Mouse (Mus musculus) forebrain, postnatal 0 days (tissue): Measurements from ENCODE around the gene Rabepk. TPM values are rescaled to one million over a fixed set of nuclear protein-coding genes. Genes with fewer than 3 reads are reported as not detected.
"Not testable (repeated sequence)": the region's sequence is repeated elsewhere in the genome, so short reads cannot be mapped to it uniquely, and the experiment has no call there.

Experiments
- ATAC-seq: fragments of 200-750 bp; cut with Nextera tagmentation; 2 replicates; pipeline ENCODE4 v1.8.0; 2017; ENCODE audit warnings: mild to moderate bottlenecking, moderate library complexity
- DNase-seq: peaks from one replicate; pipeline ENCODE4 v3.0.0-alpha.2; 2015
- H3K27ac ChIP-seq: fragments of 300-500 bp; sonication (generic); 2 replicates; pipeline ENCODE4 v1.5.1; 2014; ENCODE audit warnings: low read depth, mild to moderate bottlenecking, antibody characterized with exemption, low read length, moderate library complexity, mixed read lengths
- H3K27me3 ChIP-seq: fragments of 300-500 bp; sonication (generic); 2 replicates; pipeline ENCODE4 v1.6.1; 2014; ENCODE audit warnings: mild to moderate bottlenecking, low read length, mixed read lengths; ENCODE audit not compliant: insufficient read depth
- H3K36me3 ChIP-seq: fragments of 300-500 bp; sonication (generic); 2 replicates; pipeline ENCODE4 v1.6.1; 2014; ENCODE audit warnings: mild to moderate bottlenecking, moderate library complexity; ENCODE audit not compliant: insufficient read depth
- H3K4me1 ChIP-seq: fragments of 300-500 bp; sonication (generic); 2 replicates; pipeline ENCODE4 v1.6.1; 2014; ENCODE audit warnings: antibody characterized with exemption; ENCODE audit not compliant: insufficient read depth
- H3K4me2 ChIP-seq: fragments of 300-500 bp; sonication (generic); 2 replicates; pipeline ENCODE4 v1.6.1; 2014; ENCODE audit warnings: low read depth, mild to moderate bottlenecking, moderate library complexity
- H3K4me3 ChIP-seq: fragments of 300-500 bp; sonication (generic); 2 replicates; pipeline ENCODE4 v1.5.1; 2014; ENCODE audit warnings: low read depth, low read length, mixed read lengths
- H3K9ac ChIP-seq: fragments of 300-500 bp; sonication (generic); 2 replicates; pipeline ENCODE4 v1.6.1; 2014; ENCODE audit warnings: mild to moderate bottlenecking
- H3K9me3 ChIP-seq: fragments of 300-500 bp; sonication (generic); 2 replicates; pipeline ENCODE4 v1.6.1; 2016; ENCODE audit warnings: low read length
- CTCF ChIP-seq: sonication (generic); IDR thresholded peaks from 2 replicates; pipeline ENCODE4 v1.5.1; 2016; ENCODE audit warnings: antibody characterized with exemption, control low read depth, low read depth
- WGBS: fragments of 180-500 bp; shearing (Covaris S2); extraction: QIAGEN DNeasy Blood & Tissue Kit; methylation state at CpG from one replicate; pipeline ENCODE4 v1.1.7; 2014; 5-methylcytosine and 5-hydroxymethylcytosine counted together
- polyA plus RNA-seq: library from polyadenylated mRNA; unstranded; fragments of >200 nt; fragmentation: Nextera tagmentation; extraction: Ambion mirVana; gene quantifications from 2 replicates; pipeline ENCODE4 v1.2.1, GENCODE M21; 2015
- total RNA-seq: library from RNA; depleted of rRNA; stranded (reverse); fragments of >200 nt; gene quantifications from 2 replicates; pipeline ENCODE4 v1.2.3, GENCODE M21; 2014; rRNA removed

Rabepk gene
- 15.6 and 19.4 TPM in 2 replicates for total RNA-seq
- polyA plus RNA-seq: 26.1 and 27.3 TPM in 2 replicates

DNA sequence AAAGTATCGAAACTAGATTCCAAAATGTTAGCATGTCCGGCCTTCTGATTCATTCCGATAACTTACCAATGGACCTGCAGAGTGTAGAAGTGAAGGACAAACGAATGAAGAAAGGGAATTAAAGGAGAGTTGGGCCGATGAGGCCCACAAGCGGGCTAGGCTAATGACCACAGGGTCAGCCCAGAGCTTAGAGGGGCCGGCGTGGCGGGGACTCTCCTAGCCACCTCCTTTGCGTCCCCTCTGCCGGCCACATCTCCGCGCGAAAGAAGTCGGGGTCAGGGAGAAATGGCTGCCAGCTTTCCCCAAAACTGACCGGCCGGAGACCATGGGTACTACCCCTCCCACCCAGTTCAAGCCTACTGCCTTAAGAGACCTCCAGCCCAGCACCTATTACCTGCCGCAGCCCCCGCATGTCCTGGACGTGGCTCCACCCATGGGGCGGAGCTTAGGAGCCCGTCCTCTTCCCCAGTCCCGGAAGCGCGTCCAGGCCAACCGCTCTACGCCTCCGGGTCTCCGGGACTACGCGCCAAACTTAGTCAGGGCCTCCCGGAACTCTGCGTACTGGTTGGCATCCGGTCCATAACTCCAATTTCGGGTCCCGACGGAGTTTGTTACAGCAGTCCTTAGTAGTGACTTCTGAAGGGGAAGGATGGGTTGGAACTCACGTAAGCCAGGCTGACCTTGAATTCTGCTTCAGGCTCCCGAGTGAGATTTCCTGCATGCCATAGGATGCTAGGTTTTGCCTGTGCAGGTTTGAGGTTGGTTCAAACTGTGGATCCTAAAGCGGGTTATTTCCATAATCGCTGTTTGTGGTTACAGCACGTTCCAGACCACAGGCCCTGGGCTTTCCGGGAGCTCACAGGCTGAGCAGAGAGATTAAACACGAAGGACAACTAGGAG is at the start of gene Rabepk:
Gene Rabepk (minus strand): TSS at position 556 of the 900 bp plus-strand sequence.
- peak; percentile 38; the same call in 1 of the 2 replicates for ATAC-seq
- peak within 1 kb of the TSS; percentile 48 for H3K4me3 ChIP-seq
- WGBS: 5% methylated on average over 44 of the region's 44 CpGs

GRCm38 (mm10) chr2:34847702-34848101 is 48.0 kb upstream of the Rabepk start:
- Histone ChIP-seq H3K9ac (no peak overlapping the region), H3K27me3 (no peaks in the 10 kb centered on the region), H3K4me2 (no peak overlapping the region), H3K9me3 (no peaks in the 10 kb centered on the region), H3K4me1 (no peaks in the 10 kb centered on the region), H3K36me3 (peaks cover 28% of the 10 kb centered on the region), H3K27ac (no peak overlapping the region), H3K4me3 (no peak overlapping the region)
- TF ChIP-seq CTCF: no peak
- DNase-seq: no peak
- no peak for ATAC-seq
- WGBS: 95% methylated on average over 1 of the region's 1 CpGs

More for the DNA sequence above, at the start of gene Rabepk:
- H3K27me3 ChIP-seq: no peaks in the 10 kb centered on the region
- no peak for TF ChIP-seq CTCF
- peak within 1 kb of the TSS; percentile 54 for H3K9ac ChIP-seq
- no peak within 1 kb of the TSS for H3K27ac ChIP-seq
- H3K9me3 ChIP-seq: no peaks in the 10 kb centered on the region
- 0 out of 2 replicates have a peak, but pooled peaks cover 16% of the 10 kb centered on the region for H3K36me3 ChIP-seq
- peaks cover 13% of the 10 kb centered on the region; the same call in 1 of the 2 replicates for H3K4me1 ChIP-seq
- peak within 1 kb of the TSS; percentile 93 for H3K4me2 ChIP-seq
- peak; percentile 77 for DNase-seq

DNA sequence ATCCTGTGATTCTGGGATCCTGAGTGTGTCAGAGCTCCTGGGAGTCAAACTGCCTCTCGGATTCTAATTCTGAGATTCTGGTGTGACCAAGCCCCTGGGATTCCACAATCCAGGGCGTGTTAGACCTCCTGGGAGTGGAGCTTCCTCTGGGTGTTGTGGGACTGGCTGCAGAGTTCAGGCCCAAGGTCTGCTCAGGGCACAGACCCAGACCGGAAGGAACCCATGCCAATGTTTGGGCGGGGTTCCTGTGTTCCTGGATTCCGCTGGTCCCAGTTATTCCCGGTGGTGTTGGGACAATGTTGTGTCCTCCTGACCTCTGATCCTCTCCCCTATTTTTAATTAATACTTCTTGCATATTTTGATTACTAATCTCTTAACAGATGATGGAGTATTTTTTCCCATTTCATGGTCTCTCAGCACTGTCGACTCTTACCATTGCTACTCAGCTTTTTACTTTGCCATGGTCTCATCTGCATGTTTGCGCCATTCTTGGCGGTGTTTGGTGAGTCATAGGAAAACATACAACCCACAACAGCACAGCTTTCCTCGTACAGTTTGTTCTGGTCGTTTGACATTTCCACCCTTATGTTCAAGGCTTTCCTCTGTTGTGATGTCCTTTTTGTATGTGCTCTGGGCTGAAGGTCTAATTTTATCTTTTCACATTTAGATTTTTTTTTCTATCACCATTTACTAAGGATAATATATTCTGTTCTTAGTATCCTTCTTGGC is 43.7 kb upstream of the Rabepk start:
- Histone ChIP-seq H3K27ac (no peak overlapping the region), H3K9me3 (no peaks in the 10 kb centered on the region), H3K4me1 (no peaks in the 10 kb centered on the region), H3K36me3 (no peaks in the 10 kb centered on the region), H3K4me2 (no peak overlapping the region), H3K9ac (no peak overlapping the region), H3K27me3 (no peaks in the 10 kb centered on the region), H3K4me3 (no peak overlapping the region)
- no peak for TF ChIP-seq CTCF
- no peak for DNase-seq
- 84% methylated on average over 11 of the region's 11 CpGs for WGBS
- no peak for ATAC-seq

DNA sequence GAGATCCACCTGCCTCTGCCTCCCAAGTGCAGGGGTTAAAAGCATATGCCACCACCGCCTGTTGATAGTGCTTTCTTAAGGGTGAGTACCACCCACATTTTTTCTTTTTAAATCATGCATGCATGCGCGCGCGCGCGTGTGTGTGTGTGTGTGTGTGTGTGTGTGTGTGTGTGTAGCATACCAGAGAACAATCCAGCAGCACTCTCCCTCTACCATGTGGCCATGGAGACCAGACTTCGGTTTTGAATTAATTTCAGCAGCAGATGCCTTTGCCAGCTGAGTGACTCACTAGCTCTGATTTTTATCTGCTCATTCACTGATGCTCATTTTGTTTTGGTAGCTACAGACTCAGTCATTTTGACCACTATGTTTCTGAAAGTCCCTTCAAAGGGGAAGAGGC is 42.0 kb upstream of the Rabepk start:
- Histone ChIP-seq H3K27ac (no peak overlapping the region), H3K4me3 (no peak overlapping the region), H3K9me3 (no peaks in the 10 kb centered on the region), H3K36me3 (no peaks in the 10 kb centered on the region), H3K4me2 (no peak overlapping the region), H3K27me3 (no peaks in the 10 kb centered on the region), H3K4me1 (no peaks in the 10 kb centered on the region), H3K9ac (no peak overlapping the region)
- no peak for TF ChIP-seq CTCF
- DNase-seq: peak; percentile 42
- 0 out of 2 replicates have a peak, but pooled peaks have one; percentile 20 for ATAC-seq
- WGBS: 90% methylated on average over 8 of the region's 8 CpGs

DNA sequence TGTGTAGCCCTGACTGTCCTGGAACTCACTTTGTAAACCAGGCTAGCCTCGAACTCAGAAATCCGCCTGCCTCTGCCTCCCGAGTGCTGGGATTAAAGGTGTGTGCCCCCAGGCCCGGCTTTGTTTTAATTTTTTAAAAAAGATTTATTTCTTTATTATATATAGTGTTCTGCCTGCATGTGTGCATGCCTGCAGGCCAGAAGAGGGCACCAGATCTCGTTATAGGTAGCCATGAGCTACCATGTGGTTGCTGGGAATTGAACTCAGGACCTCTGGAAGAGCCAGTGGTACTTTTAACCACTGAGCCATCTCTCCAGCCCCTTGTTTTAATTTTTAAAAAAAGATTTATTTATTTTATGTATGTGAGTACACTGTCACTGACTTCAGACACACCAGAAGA is 40.4 kb upstream of the Rabepk start:
- ATAC-seq, H3K27me3 ChIP-seq, H3K36me3 ChIP-seq, H3K9ac ChIP-seq, H3K27ac ChIP-seq, DNase-seq, H3K4me2 ChIP-seq, H3K9me3 ChIP-seq, H3K4me1 ChIP-seq, H3K4me3 ChIP-seq: not testable (repeated sequence)
- 79% methylated on average over 5 of the region's 5 CpGs for WGBS

- Histone ChIP-seq H3K4me2 (no peak overlapping the region), H3K9ac (no peak overlapping the region), H3K4me1 (no peaks in the 10 kb centered on the region), H3K9me3 (no peaks in the 10 kb centered on the region), H3K36me3 (no peaks in the 10 kb centered on the region), H3K27me3 (no peaks in the 10 kb centered on the region), H3K27ac (no peak overlapping the region), H3K4me3 (no peak overlapping the region)
- ATAC-seq (no peak), DNase-seq (no peak)
- no peak for TF ChIP-seq CTCF
- 69% methylated on average over 3 of the region's 3 CpGs for WGBS
These were observed 36.0 kb upstream of the Rabepk start for GRCm38 (mm10) chr2:34835669-34836068.

DNA sequence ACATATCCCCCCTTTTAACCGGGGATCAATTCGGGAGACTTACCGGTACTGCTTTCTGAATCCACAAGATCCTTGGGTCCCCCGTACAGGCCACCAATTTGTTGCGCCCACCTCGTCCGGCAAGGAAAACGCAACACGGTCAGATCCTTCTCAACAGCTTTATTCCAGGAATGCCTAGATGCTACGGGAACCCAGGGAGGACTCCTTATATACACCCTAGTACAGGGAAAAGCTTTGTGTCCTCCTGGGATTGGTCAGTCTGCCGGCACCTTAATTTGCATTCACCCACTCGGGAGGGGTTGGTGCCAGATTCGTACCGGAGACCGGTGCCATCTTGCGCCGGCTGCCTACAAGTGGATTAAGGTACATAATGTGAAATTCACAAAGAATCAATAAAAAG is 33.9 kb upstream of the Rabepk start:
- H3K4me2 ChIP-seq: no peak overlapping the region
- H3K27me3 ChIP-seq: no peaks in the 10 kb centered on the region
- H3K9ac ChIP-seq: no peak overlapping the region
- ATAC-seq (no peak), DNase-seq (no peak)
- H3K4me1 ChIP-seq: no peaks in the 10 kb centered on the region
- no peaks in the 10 kb centered on the region for H3K9me3 ChIP-seq
- H3K4me3 ChIP-seq: no peak overlapping the region
- no peak overlapping the region for H3K27ac ChIP-seq
- H3K36me3 ChIP-seq: no peaks in the 10 kb centered on the region
- 93% methylated on average over 17 of the region's 17 CpGs for WGBS
- no peak for TF ChIP-seq CTCF

- not testable (repeated sequence) for ATAC-seq, H3K4me2 ChIP-seq, DNase-seq, H3K27me3 ChIP-seq, H3K9ac ChIP-seq, H3K4me1 ChIP-seq, H3K9me3 ChIP-seq, H3K36me3 ChIP-seq, H3K4me3 ChIP-seq, H3K27ac ChIP-seq
- WGBS: 72% methylated on average over 11 of the region's 11 CpGs
These were observed 33.2 kb upstream of the Rabepk start, which contains the start of gene Gm34653 for GRCm38 (mm10) chr2:34832766-34833457. Gene Gm34653, plus strand, starts transcription at chr2:34833007.

DNA sequence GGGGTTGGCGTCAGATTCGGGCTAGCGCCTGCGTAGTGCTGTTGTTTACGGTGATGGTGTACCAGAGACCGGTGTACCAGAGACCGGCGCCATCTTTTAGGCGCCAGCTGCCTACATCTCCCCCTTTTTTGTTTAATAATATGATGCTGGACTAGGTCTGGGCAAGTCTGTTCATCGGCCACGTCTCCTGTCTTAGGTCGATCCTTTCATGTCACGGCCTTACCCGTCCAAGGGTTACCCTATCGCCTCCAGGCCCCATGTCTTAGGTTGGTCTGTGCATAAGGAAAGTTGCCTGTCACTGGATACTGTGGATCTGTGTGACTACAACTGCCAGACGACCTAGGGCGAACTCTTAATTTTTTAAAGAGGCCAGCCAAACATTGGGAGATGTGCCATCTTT is 30.4 kb upstream of the Rabepk start:
- DNase-seq, H3K9me3 ChIP-seq, H3K4me1 ChIP-seq, H3K9ac ChIP-seq, H3K36me3 ChIP-seq, H3K27me3 ChIP-seq, H3K4me2 ChIP-seq, H3K27ac ChIP-seq, H3K4me3 ChIP-seq, ATAC-seq: not testable (repeated sequence)
- WGBS: 96% methylated on average over 17 of the region's 17 CpGs
